Mouse (Mus musculus) lung, embryonic 15.5 days (tissue): ENCODE data around the gene Rad9b. TPM values are rescaled to one million over a fixed set of nuclear protein-coding genes. Genes with fewer than 3 reads are reported as not detected.

ENCODE experiments used
- ATAC-seq: fragments of 200-750 bp; cut with Nextera tagmentation; 2 replicates; pipeline ENCODE4 v1.8.0; 2017; ENCODE audit warnings: moderate number of reproducible peaks, borderline replicate concordance; ENCODE audit not compliant: low FRiP score, low TSS enrichment; ENCODE audit errors: extremely low read depth
- H3K27ac ChIP-seq: fragments of 300-500 bp; sonication (generic); 2 replicates; pipeline ENCODE4 v1.5.1; 2015; ENCODE audit warnings: moderate library complexity, mild to moderate bottlenecking, inconsistent platforms
- H3K27me3 ChIP-seq: fragments of 300-500 bp; sonication (generic); 2 replicates; pipeline ENCODE4 v1.6.1; 2015; ENCODE audit warnings: inconsistent platforms
- H3K36me3 ChIP-seq: fragments of 300-500 bp; sonication (generic); 2 replicates; pipeline ENCODE4 v1.6.1; 2015; ENCODE audit warnings: inconsistent platforms
- H3K4me1 ChIP-seq: fragments of 300-500 bp; sonication (generic); 2 replicates; pipeline ENCODE4 v1.6.1; 2015; ENCODE audit warnings: inconsistent platforms
- H3K4me2 ChIP-seq: fragments of 300-500 bp; sonication (generic); 2 replicates; pipeline ENCODE4 v1.6.1; 2015; ENCODE audit warnings: inconsistent platforms, mild to moderate bottlenecking, moderate library complexity
- H3K4me3 ChIP-seq: fragments of 300-500 bp; sonication (generic); 2 replicates; pipeline ENCODE4 v1.5.1; 2015; ENCODE audit warnings: mild to moderate bottlenecking, inconsistent platforms
- H3K9ac ChIP-seq: fragments of 300-500 bp; sonication (generic); 2 replicates; pipeline ENCODE4 v1.6.1; 2015; ENCODE audit warnings: inconsistent platforms
- H3K9me3 ChIP-seq: fragments of 300-500 bp; sonication (generic); 2 replicates; pipeline ENCODE4 v1.6.1; 2016; ENCODE audit warnings: inconsistent platforms
- WGBS: fragments of 180-500 bp; shearing (Covaris S2); methylation state at CpG from one replicate; pipeline ENCODE4 v1.1.7; 2015; 5-methylcytosine and 5-hydroxymethylcytosine counted together
- polyA plus RNA-seq: library from polyadenylated mRNA; unstranded; fragments of >200 nt; fragmentation: Nextera tagmentation; extraction: Ambion mirVana; gene quantifications from 2 replicates; pipeline ENCODE4 v1.2.1, GENCODE M21; 2015

Rad9b gene
- polyA plus RNA-seq, 1 experiment from 2014 or later: 9.2 TPM

DNA sequence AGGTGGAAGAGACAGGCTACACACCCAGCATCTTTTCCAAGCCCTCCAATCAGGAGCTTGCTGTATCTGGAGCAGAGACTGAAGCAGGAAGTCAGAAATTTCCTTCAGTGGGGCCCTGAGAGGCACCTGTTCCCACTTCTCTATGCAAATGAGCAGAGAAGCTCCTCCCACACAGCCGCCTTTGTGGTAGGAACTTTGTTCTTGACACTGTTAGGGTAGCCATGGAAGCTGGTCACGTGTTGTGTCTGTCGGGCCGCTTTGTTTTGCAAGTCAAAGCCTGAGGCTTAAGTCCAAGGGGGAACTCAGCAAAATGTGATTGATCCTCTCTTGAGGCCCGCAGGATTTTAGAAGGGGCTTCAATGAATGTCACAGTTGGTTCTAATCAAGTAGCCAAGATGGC, 79.2 kb downstream of the Rad9b start:
- ATAC-seq: no peak
- H3K9ac ChIP-seq: no peak overlapping the region
- H3K9me3 ChIP-seq: no peaks in the 10 kb centered on the region
- no peaks in the 10 kb centered on the region for H3K27me3 ChIP-seq
- H3K4me2 ChIP-seq: no peak overlapping the region
- 42% methylated on average over 5 of the region's 5 CpGs for WGBS
- H3K36me3 ChIP-seq: no peaks in the 10 kb centered on the region
- H3K27ac ChIP-seq: no peak overlapping the region
- H3K4me1 ChIP-seq: peaks cover 4% of the 10 kb centered on the region; the same call in 1 of the 2 replicates
- H3K4me3 ChIP-seq: no peak overlapping the region

Other genes with a start within 250 kb of the Rad9b start
- not detected in 2 replicates for gene Ccdc63, start 213.4 kb downstream of the Rad9b start, polyA plus RNA-seq
- 263 and 264 TPM in 2 replicates for gene Ppp1cc, start 196.0 kb downstream of the Rad9b start, polyA plus RNA-seq
- 4.0 and 4.7 TPM in 2 replicates for gene Hvcn1, start 147.4 kb downstream of the Rad9b start, polyA plus RNA-seq
- gene Tctn1, start 89.8 kb downstream of the Rad9b start, polyA plus RNA-seq: 6.3 and 7.0 TPM in 2 replicates
- 7.6 and 8.7 TPM in 2 replicates for gene Pptc7, start 69.9 kb downstream of the Rad9b start, polyA plus RNA-seq
- gene Vps29, start 136 bp upstream of the Rad9b start, polyA plus RNA-seq: 211 and 224 TPM in 2 replicates
- 70.5 and 70.7 TPM in 2 replicates for gene Gpn3, start 17.6 kb upstream of the Rad9b start, polyA plus RNA-seq
- 72.4 and 74.9 TPM in 2 replicates for gene Fam216a, start 18.1 kb upstream of the Rad9b start, polyA plus RNA-seq
- 152 and 160 TPM in 2 replicates for gene Arpc3, start 37.6 kb upstream of the Rad9b start, polyA plus RNA-seq
- 43.9 and 46.2 TPM in 2 replicates for gene Anapc7, start 67.5 kb upstream of the Rad9b start, polyA plus RNA-seq
- gene Atp2a2, start 148.0 kb upstream of the Rad9b start, polyA plus RNA-seq: 31.3 and 37.3 TPM in 2 replicates